Mouse (Mus musculus): ENCODE results near the gene Anapc11. TPM values are rescaled to one million over a fixed set of nuclear protein-coding genes. Genes with fewer than 3 reads are reported as not detected.

Gene Anapc11
- polyA plus RNA-seq, 1 experiment from 2014 or later: 171 TPM

- H3K27me3 ChIP-seq (replicated peaks; ENCODE audit: control insufficient read depth, insufficient read depth, low read length): no peaks in the 10 kb centered on the region
- H3K27ac ChIP-seq (ENCODE audit: low read length): peak overlapping the region; percentile 31; the same call in 1 of the 2 replicates
- peak overlapping the region; percentile 42; the same call in 1 of the 2 replicates for H3K9ac ChIP-seq (ENCODE audit: low read depth, low read length)
- ATAC-seq: no peak
- H3K4me3 ChIP-seq (ENCODE audit: low read length): no peak overlapping the region
- peaks cover 5% of the 10 kb centered on the region; the same call in 1 of the 2 replicates for H3K36me3 ChIP-seq (ENCODE audit: control insufficient read depth, insufficient read depth, low read length)
- H3K9me3 ChIP-seq (ENCODE audit: control insufficient read depth, low read length): no peaks in the 10 kb centered on the region
- 93% methylated on average over 23 of the region's 23 CpGs for WGBS
- no peak overlapping the region for H3K4me2 ChIP-seq (ENCODE audit: low read depth, low read length)
- peaks cover 40% of the 10 kb centered on the region for H3K4me1 ChIP-seq (ENCODE audit: control insufficient read depth, insufficient read depth, low read length)
Measured at GRCm38 (mm10) chr11:120628601-120629340, 30.6 kb downstream of the Anapc11 start.

- Histone ChIP-seq H3K9me3 (ENCODE audit: control insufficient read depth, low read length) (no peaks in the 10 kb centered on the region), H3K9ac (ENCODE audit: low read depth, low read length) (peak overlapping the region; percentile 42), H3K27ac (ENCODE audit: low read length) (peak overlapping the region; percentile 31), H3K36me3 (ENCODE audit: control insufficient read depth, insufficient read depth, low read length) (peaks cover 5% of the 10 kb centered on the region; the same call in 1 of the 2 replicates), H3K4me1 (ENCODE audit: control insufficient read depth, insufficient read depth, low read length) (peaks cover 41% of the 10 kb centered on the region), H3K27me3 (replicated peaks; ENCODE audit: control insufficient read depth, insufficient read depth, low read length) (no peaks in the 10 kb centered on the region), H3K4me3 (ENCODE audit: low read length) (peak overlapping the region; percentile 13; the same call in 1 of the 2 replicates), H3K4me2 (ENCODE audit: low read depth, low read length) (peak overlapping the region; percentile 24)
- 80% methylated on average over 23 of the region's 23 CpGs for WGBS
- no peak for ATAC-seq
Measured at GRCm38 (mm10) chr11:120629341-120629730, 31.1 kb downstream of the Anapc11 start.

- 0 out of 2 replicates have a peak overlapping the region, but pooled peaks have one; percentile 4 for H3K4me3 ChIP-seq (ENCODE audit: low read length)
- WGBS: 32% methylated on average over 7 of the region's 7 CpGs
- ATAC-seq: peak; percentile 18; the same call in 1 of the 2 replicates
- peak overlapping the region; percentile 42 for H3K9ac ChIP-seq (ENCODE audit: low read depth, low read length)
- no peaks in the 10 kb centered on the region for H3K27me3 ChIP-seq (replicated peaks; ENCODE audit: control insufficient read depth, insufficient read depth, low read length)
- peaks cover 5% of the 10 kb centered on the region; the same call in 1 of the 2 replicates for H3K36me3 ChIP-seq (ENCODE audit: control insufficient read depth, insufficient read depth, low read length)
- H3K4me2 ChIP-seq (ENCODE audit: low read depth, low read length): peak overlapping the region; percentile 24
- H3K4me1 ChIP-seq (ENCODE audit: control insufficient read depth, insufficient read depth, low read length): peaks cover 41% of the 10 kb centered on the region
- H3K27ac ChIP-seq (ENCODE audit: low read length): peak overlapping the region; percentile 31
- no peaks in the 10 kb centered on the region for H3K9me3 ChIP-seq (ENCODE audit: control insufficient read depth, low read length)
Measured at GRCm38 (mm10) chr11:120629911-120630310, 31.7 kb downstream of the Anapc11 start.

GRCm38 (mm10) chr11:120630401-120630871 is 32.2 kb downstream of the Anapc11 start:
- Histone ChIP-seq H3K4me1 (ENCODE audit: control insufficient read depth, insufficient read depth, low read length) (peaks cover 37% of the 10 kb centered on the region), H3K4me3 (ENCODE audit: low read length) (peak overlapping the region; percentile 3; the same call in 1 of the 2 replicates), H3K9me3 (ENCODE audit: control insufficient read depth, low read length) (no peaks in the 10 kb centered on the region), H3K27ac (ENCODE audit: low read length) (peak overlapping the region; percentile 31), H3K9ac (ENCODE audit: low read depth, low read length) (peak overlapping the region; percentile 42), H3K27me3 (replicated peaks; ENCODE audit: control insufficient read depth, insufficient read depth, low read length) (no peaks in the 10 kb centered on the region), H3K4me2 (ENCODE audit: low read depth, low read length) (peak overlapping the region; percentile 84), H3K36me3 (ENCODE audit: control insufficient read depth, insufficient read depth, low read length) (peaks cover 5% of the 10 kb centered on the region; the same call in 1 of the 2 replicates)
- 55% methylated on average over 5 of the region's 5 CpGs for WGBS
- ATAC-seq: no peak; the same call in 1 of the 2 replicates

- Histone ChIP-seq H3K9ac (ENCODE audit: low read depth, low read length) (peak overlapping the region; percentile 92), H3K4me1 (ENCODE audit: control insufficient read depth, insufficient read depth, low read length) (peaks cover 32% of the 10 kb centered on the region), H3K4me2 (ENCODE audit: low read depth, low read length) (peak overlapping the region; percentile 84), H3K4me3 (ENCODE audit: low read length) (peak overlapping the region; percentile 80), H3K36me3 (ENCODE audit: control insufficient read depth, insufficient read depth, low read length) (peaks cover 5% of the 10 kb centered on the region; the same call in 1 of the 2 replicates), H3K9me3 (ENCODE audit: control insufficient read depth, low read length) (no peaks in the 10 kb centered on the region), H3K27ac (ENCODE audit: low read length) (peak overlapping the region; percentile 87), H3K27me3 (replicated peaks; ENCODE audit: control insufficient read depth, insufficient read depth, low read length) (no peaks in the 10 kb centered on the region)
- 23% methylated on average over 7 of the region's 7 CpGs for WGBS
- ATAC-seq: no peak
Measured at GRCm38 (mm10) chr11:120630881-120631725, 32.9 kb downstream of the Anapc11 start.

- WGBS: 50% methylated on average over 4 of the region's 4 CpGs
- peaks cover 32% of the 10 kb centered on the region for H3K4me1 ChIP-seq (ENCODE audit: control insufficient read depth, insufficient read depth, low read length)
- H3K4me2 ChIP-seq (ENCODE audit: low read depth, low read length): peak overlapping the region; percentile 84
- H3K27ac ChIP-seq (ENCODE audit: low read length): peak overlapping the region; percentile 87
- H3K9me3 ChIP-seq (ENCODE audit: control insufficient read depth, low read length): no peaks in the 10 kb centered on the region
- H3K9ac ChIP-seq (ENCODE audit: low read depth, low read length): peak overlapping the region; percentile 92
- peaks cover 5% of the 10 kb centered on the region; the same call in 1 of the 2 replicates for H3K36me3 ChIP-seq (ENCODE audit: control insufficient read depth, insufficient read depth, low read length)
- H3K4me3 ChIP-seq (ENCODE audit: low read length): peak overlapping the region; percentile 80
- ATAC-seq: no peak
- no peaks in the 10 kb centered on the region for H3K27me3 ChIP-seq (replicated peaks; ENCODE audit: control insufficient read depth, insufficient read depth, low read length)
Measured at GRCm38 (mm10) chr11:120631726-120632448, 33.7 kb downstream of the Anapc11 start.

- peak overlapping the region; percentile 80 for H3K4me3 ChIP-seq (ENCODE audit: low read length)
- WGBS: under 1% methylated on average over 104 of the region's 116 CpGs
- peaks cover 5% of the 10 kb centered on the region; the same call in 1 of the 2 replicates for H3K36me3 ChIP-seq (ENCODE audit: control insufficient read depth, insufficient read depth, low read length)
- peaks cover 32% of the 10 kb centered on the region for H3K4me1 ChIP-seq (ENCODE audit: control insufficient read depth, insufficient read depth, low read length)
- no peaks in the 10 kb centered on the region for H3K9me3 ChIP-seq (ENCODE audit: control insufficient read depth, low read length)
- H3K9ac ChIP-seq (ENCODE audit: low read depth, low read length): peak overlapping the region; percentile 92
- peak; percentile 84 for ATAC-seq
- peak overlapping the region; percentile 87 for H3K27ac ChIP-seq (ENCODE audit: low read length)
- peak overlapping the region; percentile 84 for H3K4me2 ChIP-seq (ENCODE audit: low read depth, low read length)
- no peaks in the 10 kb centered on the region for H3K27me3 ChIP-seq (replicated peaks; ENCODE audit: control insufficient read depth, insufficient read depth, low read length)
Measured at GRCm38 (mm10) chr11:120632559-120633519, 34.6 kb downstream of the Anapc11 start.
